Mouse (Mus musculus) stomach, postnatal 0 days (tissue): ENCODE data around the gene Sipa1l1.

ENCODE experiments used
- CTCF ChIP-seq: IDR thresholded peaks from 2 replicates; pipeline ENCODE4 v1.5.1; 2016; ENCODE audit warnings: antibody characterized with exemption, low read depth, mild to moderate bottlenecking, moderate library complexity
- EP300 ChIP-seq: optimal IDR thresholded peaks from 2 replicates; pipeline ENCODE3; 2016; ENCODE audit warnings: antibody characterized with exemption

DNA sequence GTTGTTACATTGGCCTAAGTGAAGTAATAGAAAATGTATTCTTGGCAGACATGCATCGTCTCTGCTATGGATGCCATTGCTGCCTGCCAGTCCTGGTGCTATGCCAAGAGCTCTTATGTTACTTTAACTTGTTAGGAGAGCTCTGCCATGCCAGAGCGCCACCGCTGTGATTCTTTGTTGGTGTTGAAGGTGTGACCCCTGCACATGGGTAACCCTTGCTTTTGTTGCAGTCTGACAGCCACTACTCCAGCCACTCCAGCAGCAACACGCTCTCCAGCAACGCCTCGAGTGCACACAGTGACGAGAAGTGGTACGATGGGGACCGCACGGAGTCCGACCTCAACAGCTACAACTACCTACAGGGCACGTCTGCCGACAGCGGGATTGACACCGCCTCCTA lies 255.7 kb downstream of the Sipa1l1 start:
- TF ChIP-seq CTCF, result no peak
- TF ChIP-seq EP300, result no peak
